Mouse (Mus musculus) forebrain, embryonic 11.5 days (tissue): ENCODE data around the gene S100a9. TPM values are rescaled to one million over a fixed set of nuclear protein-coding genes. Genes with fewer than 3 reads are reported as not detected.

Experiments used
- ATAC-seq: fragments of 200-750 bp; cut with Nextera tagmentation; replicated peaks from 2 replicates; pipeline ENCODE4 v1.8.0; 2017; ENCODE audit warnings: moderate TSS enrichment; ENCODE audit not compliant: low FRiP score
- DNase-seq: peaks from one replicate; pipeline ENCODE4 v3.0.0-alpha.2; 2017; ENCODE audit warnings: low spot score
- H3K27ac ChIP-seq: fragments of 300-500 bp; sonication (generic); 2 replicates; pipeline ENCODE4 v1.5.1; 2014; ENCODE audit warnings: low read depth, low read length
- H3K27me3 ChIP-seq: fragments of 300-500 bp; sonication (generic); 2 replicates; pipeline ENCODE4 v1.6.1; 2014; ENCODE audit warnings: mild to moderate bottlenecking, low read length, mixed read lengths; ENCODE audit not compliant: control insufficient read depth, insufficient read depth
- H3K36me3 ChIP-seq: fragments of 300-500 bp; sonication (generic); 2 replicates; pipeline ENCODE4 v1.6.1; 2014; ENCODE audit warnings: mild to moderate bottlenecking, low read length, moderate library complexity, mixed read lengths; ENCODE audit not compliant: control insufficient read depth, insufficient read depth
- H3K4me1 ChIP-seq: fragments of 300-500 bp; sonication (generic); replicated peaks from 2 replicates; pipeline ENCODE4 v1.6.1; 2014; ENCODE audit warnings: low read length, mixed read lengths; ENCODE audit not compliant: control insufficient read depth, insufficient read depth
- H3K4me2 ChIP-seq: fragments of 300-500 bp; sonication (generic); 2 replicates; pipeline ENCODE4 v1.6.1; 2014; ENCODE audit warnings: low read depth, mild to moderate bottlenecking, low read length, moderate library complexity, mixed read lengths; ENCODE audit not compliant: severe bottlenecking
- H3K4me3 ChIP-seq: fragments of 300-500 bp; sonication (generic); 2 replicates; pipeline ENCODE4 v1.5.1; 2014; ENCODE audit warnings: low read depth, low read length
- H3K9ac ChIP-seq: fragments of 300-500 bp; sonication (generic); 2 replicates; pipeline ENCODE4 v1.6.1; 2014; ENCODE audit warnings: low read length
- H3K9me3 ChIP-seq: fragments of 300-500 bp; sonication (generic); 2 replicates; pipeline ENCODE4 v1.6.1; 2016; ENCODE audit warnings: low read length, mixed read lengths; ENCODE audit not compliant: control insufficient read depth
- WGBS: fragments of 180-500 bp; shearing (Covaris S2); extraction: QIAGEN DNeasy Blood & Tissue Kit; methylation state at CpG from one replicate; pipeline ENCODE4 v1.1.7; 2014; 5-methylcytosine and 5-hydroxymethylcytosine counted together
- polyA plus RNA-seq: library from polyadenylated mRNA; unstranded; fragments of >200 nt; fragmentation: Nextera tagmentation; extraction: Ambion mirVana; gene quantifications from 2 replicates; pipeline ENCODE4 v1.2.1, GENCODE M21; 2014

The S100a9 gene
- polyA plus RNA-seq = 1.6 and 2.9 TPM in 2 replicates

DNA sequence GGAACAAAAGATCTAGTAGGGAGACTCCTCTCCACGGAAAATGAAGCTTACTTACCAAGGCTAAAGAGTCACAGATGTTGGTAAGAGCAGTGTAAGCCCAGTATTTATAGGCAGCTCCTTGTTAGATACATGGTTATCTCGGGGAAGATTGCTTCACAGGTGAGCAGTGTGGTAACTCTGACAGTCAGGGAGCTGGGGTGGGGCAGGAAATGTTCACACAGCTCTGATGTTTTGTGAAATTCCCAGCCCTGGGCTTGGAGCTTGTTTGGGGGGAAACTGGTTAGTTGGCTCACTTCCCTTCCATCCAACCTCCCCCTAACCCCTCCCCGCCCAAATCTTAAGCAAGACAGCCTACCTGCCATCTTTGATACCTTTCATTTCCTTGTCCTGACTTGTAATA lies at the start of gene S100a9:
Gene S100a9 (minus strand): TSS at position 109 of the 400 bp plus-strand sequence.
- no peak for ATAC-seq
- Histone ChIP-seq H3K4me2 (no peak within 1 kb of the TSS), H3K4me1 (no peaks in the 10 kb centered on the region), H3K27ac (no peak within 1 kb of the TSS), H3K36me3 (no peaks in the 10 kb centered on the region), H3K4me3 (no peak within 1 kb of the TSS), H3K27me3 (no peaks in the 10 kb centered on the region), H3K9ac (no peak within 1 kb of the TSS), H3K9me3 (no peaks in the 10 kb centered on the region)
- no peak for DNase-seq
- WGBS = 78% methylated on average over 3 of the region's 3 CpGs

DNA sequence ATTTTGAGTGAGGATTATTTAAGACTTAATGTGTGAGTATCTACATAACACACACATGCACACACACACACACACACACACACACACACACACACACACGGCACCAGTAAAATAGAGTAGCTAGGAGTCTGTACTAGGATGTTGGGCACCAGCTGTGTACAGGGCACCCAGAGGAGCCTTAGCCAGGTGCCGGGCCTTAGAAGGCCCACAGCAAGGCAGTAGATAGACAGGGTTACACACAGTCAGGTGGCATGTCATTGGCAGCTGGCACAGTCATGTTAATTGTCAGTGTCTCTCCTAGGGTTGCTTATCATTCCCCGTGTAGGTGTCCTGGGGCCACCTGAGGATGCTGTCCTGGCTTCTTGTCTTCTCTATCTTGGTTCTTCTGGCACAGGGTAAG lies 31.1 kb upstream of the S100a9 start, which contains the start of gene Pglyrp4:
Gene Pglyrp4 (plus strand): TSS at position 301 of the 400 bp plus-strand sequence.
- no peak within 1 kb of the TSS for H3K4me2 ChIP-seq
- no peak for ATAC-seq

DNA sequence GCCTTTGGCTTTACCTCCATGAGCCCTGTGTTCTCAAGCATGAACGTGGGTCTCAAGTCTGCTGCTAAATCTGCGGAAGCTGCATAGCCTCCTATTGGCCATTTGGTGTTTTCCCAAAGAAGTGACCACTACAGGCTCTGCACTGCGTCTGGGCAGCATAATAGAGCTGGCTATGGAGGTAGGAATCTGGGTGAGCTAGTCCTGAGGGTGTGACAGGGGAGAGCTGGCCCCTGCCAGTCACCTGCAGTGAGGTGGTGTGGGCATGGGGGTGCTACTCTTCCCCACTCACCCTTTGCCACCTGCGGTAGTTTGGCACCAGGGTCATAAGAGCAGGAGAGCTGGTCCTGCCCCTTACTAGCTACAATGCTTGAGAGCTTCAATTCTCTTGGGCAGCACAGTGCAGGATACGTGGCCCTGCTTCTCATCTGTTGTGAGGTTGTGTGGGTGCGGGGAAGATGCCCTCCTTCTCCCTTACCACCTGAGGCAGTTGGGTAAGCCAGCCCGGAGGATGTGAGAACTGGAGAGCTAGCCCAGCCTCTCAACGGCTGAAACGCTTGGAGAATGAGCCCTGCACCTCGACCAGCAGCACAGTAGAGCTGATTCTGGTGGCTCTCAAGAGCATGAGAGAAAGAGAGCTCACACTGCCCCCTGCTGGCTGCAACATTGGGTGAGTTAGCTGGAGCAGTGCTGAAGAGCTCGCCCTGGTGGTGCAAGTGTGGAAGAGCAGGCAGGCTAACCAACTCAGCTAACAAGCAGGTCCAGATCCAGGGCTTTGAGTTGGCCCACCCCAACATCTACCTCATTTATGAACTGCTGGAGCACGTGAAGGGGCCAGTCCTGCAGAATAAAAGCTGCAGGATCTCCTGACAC lies 14.3 kb upstream of the S100a9 start:
- 48% methylated on average over 12 of the region's 12 CpGs for WGBS
- no peaks in the 10 kb centered on the region for H3K27me3 ChIP-seq
- ATAC-seq = peak; percentile 53; the same call in 1 of the 2 replicates

More for the DNA sequence above, 31.1 kb upstream of the S100a9 start, which contains the start of gene Pglyrp4:
- Histone ChIP-seq H3K9ac (no peak within 1 kb of the TSS), H3K36me3 (no peaks in the 10 kb centered on the region), H3K27me3 (no peaks in the 10 kb centered on the region), H3K4me1 (no peaks in the 10 kb centered on the region), H3K4me3 (no peak within 1 kb of the TSS), H3K27ac (no peak within 1 kb of the TSS), H3K9me3 (no peaks in the 10 kb centered on the region)
- no peak for DNase-seq
- WGBS = 80% methylated on average over 3 of the region's 3 CpGs

DNA sequence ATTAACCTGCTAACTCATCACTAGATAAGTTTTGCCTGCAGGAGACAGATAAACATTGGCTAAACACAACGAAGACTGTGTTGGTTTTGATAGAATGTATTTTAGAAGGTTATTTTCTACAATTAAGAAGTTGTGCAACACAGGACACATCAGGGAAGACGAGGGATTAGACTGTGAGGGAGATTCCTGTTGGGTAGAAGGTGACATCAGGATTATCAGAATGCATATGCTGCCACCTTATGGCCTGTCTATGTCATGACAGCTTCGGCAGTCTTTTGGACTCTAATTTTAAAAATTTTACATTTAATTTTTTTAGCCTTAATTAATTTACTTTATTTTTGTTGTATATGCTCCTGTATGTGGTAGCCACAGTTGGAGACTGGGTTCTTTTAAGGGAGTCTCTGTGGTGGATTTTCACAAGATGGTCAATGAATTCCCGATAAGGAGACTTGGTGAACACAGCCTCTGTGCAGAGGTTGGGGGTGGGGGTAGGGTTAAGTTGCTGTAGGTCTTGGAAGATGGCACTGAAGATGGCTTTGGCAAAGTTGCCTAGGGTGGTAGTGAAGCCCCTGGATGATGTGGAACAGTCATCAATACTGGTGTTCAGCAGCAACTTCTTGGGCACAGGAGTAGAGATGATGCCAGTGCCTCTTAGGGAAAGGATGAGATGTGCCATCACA lies 13.1 kb upstream of the S100a9 start:
- Histone ChIP-seq H3K9me3 (no peaks in the 10 kb centered on the region), H3K4me1 (no peaks in the 10 kb centered on the region), H3K4me2 (no peak overlapping the region), H3K9ac (no peak overlapping the region), H3K36me3 (no peaks in the 10 kb centered on the region), H3K4me3 (no peak overlapping the region), H3K27me3 (no peaks in the 10 kb centered on the region), H3K27ac (no peak overlapping the region)
- DNase-seq (peak; percentile 46), ATAC-seq (no peak)
- 24% methylated on average over 4 of the region's 4 CpGs for WGBS

More for the DNA sequence above, 14.3 kb upstream of the S100a9 start:
- peak; percentile 88 for DNase-seq
- H3K36me3 ChIP-seq = no peaks in the 10 kb centered on the region
- no peaks in the 10 kb centered on the region for H3K9me3 ChIP-seq
- no peak overlapping the region for H3K27ac ChIP-seq
- H3K9ac ChIP-seq = no peak overlapping the region
- no peaks in the 10 kb centered on the region for H3K4me1 ChIP-seq
- H3K4me3 ChIP-seq = no peak overlapping the region
- H3K4me2 ChIP-seq = no peak overlapping the region

DNA sequence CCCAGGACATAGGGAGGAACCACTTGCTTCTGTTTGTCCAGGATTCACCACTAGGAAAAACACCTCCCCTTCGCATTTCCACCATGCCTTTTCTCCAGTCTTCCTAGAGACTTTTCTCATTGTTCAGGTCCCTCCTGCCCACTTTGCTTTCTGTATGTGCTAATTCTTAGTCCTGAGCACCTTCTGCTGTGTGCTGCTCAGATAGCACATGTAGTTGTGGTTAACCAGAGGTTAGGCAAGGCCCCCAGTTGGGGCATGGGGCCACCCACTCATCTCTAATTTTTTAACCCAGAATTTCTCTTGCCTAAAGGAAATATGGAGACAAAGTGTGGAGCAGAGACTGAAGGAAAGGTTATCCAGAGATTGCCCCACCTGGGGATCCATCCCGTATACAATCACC lies 6.7 kb upstream of the S100a9 start:
- no peak overlapping the region for H3K9ac ChIP-seq
- H3K4me2 ChIP-seq = no peak overlapping the region
- H3K36me3 ChIP-seq = no peaks in the 10 kb centered on the region
- ATAC-seq (no peak), DNase-seq (no peak)
- no peak overlapping the region for H3K4me3 ChIP-seq
- no peaks in the 10 kb centered on the region for H3K4me1 ChIP-seq
- no peaks in the 10 kb centered on the region for H3K27me3 ChIP-seq
- no peak overlapping the region for H3K27ac ChIP-seq
- WGBS = 89% methylated on average over 2 of the region's 2 CpGs
- H3K9me3 ChIP-seq = no peaks in the 10 kb centered on the region

DNA sequence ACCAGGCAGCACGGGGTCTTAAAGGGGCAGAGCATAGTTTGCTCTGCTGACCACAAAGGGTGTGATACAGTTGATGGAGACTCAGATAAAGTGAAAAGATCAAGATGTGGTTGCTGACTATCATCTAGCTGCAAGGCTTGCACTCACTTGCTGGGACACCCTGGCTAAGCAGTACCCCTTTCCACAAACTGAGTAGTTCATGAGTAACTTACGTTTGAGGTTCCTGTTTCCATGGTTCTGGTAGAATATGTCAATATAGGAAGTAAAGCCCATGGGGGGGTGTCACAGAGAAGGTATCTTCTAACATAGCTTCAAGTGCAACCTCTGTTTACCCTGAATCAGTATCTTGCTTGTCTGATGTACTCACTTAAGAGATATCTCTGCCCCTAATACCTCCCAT lies 2.0 kb downstream of the S100a9 start:
- DNase-seq (no peak), ATAC-seq (no peak)
- Histone ChIP-seq H3K9ac (no peak overlapping the region), H3K36me3 (no peaks in the 10 kb centered on the region), H3K4me1 (no peaks in the 10 kb centered on the region), H3K4me3 (no peak overlapping the region), H3K27ac (no peak overlapping the region), H3K27me3 (no peaks in the 10 kb centered on the region), H3K4me2 (no peak overlapping the region), H3K9me3 (no peaks in the 10 kb centered on the region)
- 86% methylated on average over 2 of the region's 2 CpGs for WGBS

DNA sequence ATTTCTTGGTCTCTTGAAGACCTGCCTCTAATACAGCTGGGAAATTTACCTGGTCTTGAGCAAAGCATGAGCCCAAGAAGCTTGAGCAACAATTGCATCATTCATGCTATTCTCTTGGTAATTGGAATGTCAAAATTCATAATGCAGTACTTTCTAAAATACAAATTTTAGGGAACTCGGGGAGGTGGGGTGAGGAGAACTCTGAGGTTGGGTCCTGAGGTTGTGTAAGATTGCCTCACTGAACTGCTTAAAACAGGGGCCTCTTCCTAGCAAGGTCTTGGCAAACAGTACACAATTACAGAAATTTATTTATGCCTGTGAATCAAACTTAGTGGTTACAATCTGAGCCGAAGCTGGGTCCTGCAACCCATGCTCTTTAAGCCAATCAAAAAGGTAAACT lies 8.7 kb downstream of the S100a9 start:
- Histone ChIP-seq H3K9me3 (no peaks in the 10 kb centered on the region), H3K27ac (no peak overlapping the region), H3K36me3 (no peaks in the 10 kb centered on the region), H3K27me3 (no peaks in the 10 kb centered on the region), H3K9ac (no peak overlapping the region), H3K4me2 (no peak overlapping the region), H3K4me3 (no peak overlapping the region), H3K4me1 (no peaks in the 10 kb centered on the region)
- DNase-seq (no peak), ATAC-seq (no peak)
- 89% methylated on average over 2 of the region's 2 CpGs for WGBS

DNA sequence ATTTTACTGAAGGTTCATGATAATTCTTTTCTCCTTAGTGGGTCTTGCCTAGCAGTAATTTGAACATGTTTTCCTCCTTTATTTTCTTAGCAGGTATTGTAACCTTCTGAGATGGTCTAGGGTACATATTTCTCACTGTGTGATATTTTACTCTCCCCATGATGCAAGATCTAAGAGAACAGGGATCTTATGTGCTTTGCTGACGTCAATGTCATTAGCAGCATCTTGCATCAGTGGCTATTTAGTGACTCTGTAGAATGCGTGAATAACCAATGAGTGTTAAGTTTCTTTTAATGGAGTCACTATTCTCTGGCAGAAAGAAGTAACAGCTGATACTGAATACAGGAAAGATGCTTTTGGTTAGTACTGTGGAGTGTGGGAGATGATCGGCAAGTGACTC lies 11.6 kb downstream of the S100a9 start:
- WGBS = 89% methylated on average over 3 of the region's 3 CpGs
- no peaks in the 10 kb centered on the region for H3K36me3 ChIP-seq
- H3K4me1 ChIP-seq = no peaks in the 10 kb centered on the region

More for the DNA sequence above, 11.6 kb downstream of the S100a9 start:
- no peak overlapping the region for H3K4me2 ChIP-seq
- no peak for ATAC-seq
- H3K9ac ChIP-seq = no peak overlapping the region
- no peak for DNase-seq
- H3K4me3 ChIP-seq = no peak overlapping the region
- no peaks in the 10 kb centered on the region for H3K27me3 ChIP-seq
- no peak overlapping the region for H3K27ac ChIP-seq
- H3K9me3 ChIP-seq = no peaks in the 10 kb centered on the region
